In the genomic region with DNA sequence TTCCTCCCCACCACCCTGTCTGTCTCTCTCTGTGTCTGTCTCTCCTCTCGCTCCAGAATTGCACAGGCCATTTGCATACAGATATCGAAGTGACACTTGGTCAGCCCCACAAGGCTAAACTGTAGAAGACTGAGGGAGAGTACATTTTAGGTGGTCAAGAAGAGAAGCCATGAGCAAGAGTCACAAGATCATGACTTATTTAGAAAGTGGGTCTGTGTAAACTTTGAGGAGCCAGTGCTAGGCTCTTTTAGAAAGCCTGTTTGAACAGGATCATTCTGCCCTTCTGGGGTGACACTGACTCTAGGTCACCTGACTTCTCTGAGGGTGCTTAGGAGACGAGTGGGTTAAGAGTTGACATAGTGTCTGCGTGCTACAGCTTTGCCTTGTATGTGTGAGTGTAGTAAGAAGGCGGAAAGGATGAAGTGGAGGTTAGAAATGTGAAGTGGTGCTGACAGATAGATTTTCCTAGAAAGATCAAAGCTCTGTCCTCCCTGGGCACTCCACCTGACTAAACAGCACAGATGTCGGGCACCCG, we compare ENCODE assay signal across 10 mouse cellular contexts. TPM values are rescaled to one million over a fixed set of nuclear protein-coding genes. Genes with fewer than 3 reads are reported as not detected.
DNase-seq lines count a peak whose midpoint lies in the region; ATAC-seq and TF ChIP-seq lines count a peak whose summit lies in the region.
"Had no signal": no experiment of that assay in that cellular context is flagged by ENCODE, and none has a peak within 500 bp of the region (broad histone marks: within the 10 kb centered on the region; RNA-seq: fewer than 3 reads in every experiment).

No protein-coding gene starts in this region.

- TF ChIP-seq EP300 in stomach, postnatal 0 days (optimal IDR thresholded peaks at IDR 0.05): no peak

- no peak overlapping the region for H3K4me3 ChIP-seq in embryonic facial prominence, embryonic 13.5 days
- no peak overlapping the region for H3K4me3 ChIP-seq in embryonic facial prominence, embryonic 10.5 days
- no peak overlapping the region for H3K4me3 ChIP-seq in liver, embryonic 11.5 days (ENCODE audit: low read depth, low read length)
- H3K4me3 ChIP-seq in stomach, postnatal 0 days (ENCODE audit: low read depth, low read length): no peak overlapping the region
- H3K4me3 ChIP-seq: gastrocnemius, adult 2 months had no signal

- no peak for DNase-seq in embryonic facial prominence, embryonic 10.5 days (ENCODE audit: low spot score)
- no peak for DNase-seq in liver, embryonic 11.5 days (ENCODE audit: low spot score)
- no peak for DNase-seq in liver
- DNase-seq in lung, postnatal 10 days: peak; percentile 11
- no peak for DNase-seq in stomach, postnatal 0 days (ENCODE audit: low spot score)
- no peak for DNase-seq in left cerebral cortex, adult 9 months (ENCODE audit: low spot score in 2 of 2)
- DNase-seq in testis, postnatal 14 days (ENCODE audit: low spot score): no peak
- DNase-seq: B cell, adult 2 months; gastrocnemius, adult 2 months had no signal

- no peaks in the 10 kb centered on the region for H3K4me1 ChIP-seq in embryonic facial prominence, embryonic 13.5 days
- peaks cover 15% of the 10 kb centered on the region for H3K4me1 ChIP-seq in embryonic facial prominence, embryonic 10.5 days
- no peaks in the 10 kb centered on the region for H3K4me1 ChIP-seq in liver, embryonic 11.5 days (replicated peaks; ENCODE audit: control insufficient read depth, insufficient read depth, low read length)
- H3K4me1 ChIP-seq in stomach, postnatal 0 days (replicated peaks; ENCODE audit: control insufficient read depth, insufficient read depth): no peaks in the 10 kb centered on the region

- ATAC-seq in embryonic facial prominence, embryonic 13.5 days (ENCODE audit: insufficient number of reproducible peaks, insufficient read depth, low FRiP score, low TSS enrichment, low read depth): no peak
- ATAC-seq in liver, embryonic 11.5 days (replicated peaks; ENCODE audit: low FRiP score): no peak
- ATAC-seq in stomach, postnatal 0 days (ENCODE audit: low FRiP score, low TSS enrichment): no peak

- no peak overlapping the region for H3K9ac ChIP-seq in embryonic facial prominence, embryonic 13.5 days
- H3K9ac ChIP-seq in liver, embryonic 11.5 days (ENCODE audit: low read depth, low read length): no peak overlapping the region
- H3K9ac ChIP-seq in stomach, postnatal 0 days (ENCODE audit: low read length): no peak overlapping the region

- H3K27ac ChIP-seq in embryonic facial prominence, embryonic 13.5 days: no peak overlapping the region
- no peak overlapping the region for H3K27ac ChIP-seq in embryonic facial prominence, embryonic 10.5 days (replicated peaks)
- H3K27ac ChIP-seq in liver, embryonic 11.5 days (ENCODE audit: low read depth, low read length): no peak overlapping the region
- no peak overlapping the region for H3K27ac ChIP-seq in stomach, postnatal 0 days (replicated peaks)
- H3K27ac ChIP-seq: gastrocnemius, adult 2 months had no signal

- H3K27me3 ChIP-seq in embryonic facial prominence, embryonic 13.5 days: no peaks in the 10 kb centered on the region
- no peaks in the 10 kb centered on the region for H3K27me3 ChIP-seq in embryonic facial prominence, embryonic 10.5 days (replicated peaks; ENCODE audit: low read depth, poor library complexity, severe bottlenecking)
- H3K27me3 ChIP-seq in liver, embryonic 11.5 days (replicated peaks; ENCODE audit: control insufficient read depth, insufficient read depth, low read length): no peaks in the 10 kb centered on the region
- no peaks in the 10 kb centered on the region for H3K27me3 ChIP-seq in stomach, postnatal 0 days (ENCODE audit: control insufficient read depth, insufficient read depth, low read length)

- WGBS in embryonic facial prominence, embryonic 13.5 days: 71% methylated on average over 7 of the region's 7 CpGs
- 60% methylated on average over 7 of the region's 7 CpGs for WGBS in embryonic facial prominence, embryonic 10.5 days
- WGBS in liver, embryonic 11.5 days: 53% methylated on average over 7 of the region's 7 CpGs
- WGBS in stomach, postnatal 0 days: 44% methylated on average over 7 of the region's 7 CpGs

- no peaks in the 10 kb centered on the region for H3K9me3 ChIP-seq in embryonic facial prominence, embryonic 13.5 days
- H3K9me3 ChIP-seq in embryonic facial prominence, embryonic 10.5 days: no peaks in the 10 kb centered on the region
- no peaks in the 10 kb centered on the region for H3K9me3 ChIP-seq in liver, embryonic 11.5 days (ENCODE audit: control insufficient read depth, low read length)
- H3K9me3 ChIP-seq in stomach, postnatal 0 days (ENCODE audit: control insufficient read depth, low read length): no peaks in the 10 kb centered on the region

- no peak for TF ChIP-seq CTCF in stomach, postnatal 0 days (IDR thresholded peaks at IDR 0.05; ENCODE audit: low read depth)

- H3K4me2 ChIP-seq in embryonic facial prominence, embryonic 13.5 days: peak overlapping the region; percentile 19; the same call in 1 of the 2 replicates
- peak overlapping the region; percentile 15; the same call in 1 of the 2 replicates for H3K4me2 ChIP-seq in liver, embryonic 11.5 days
- H3K4me2 ChIP-seq in stomach, postnatal 0 days (replicated peaks; ENCODE audit: low read depth): 0 out of 2 replicates have a peak overlapping the region, but pooled peaks have one; percentile 15

- no peaks in the 10 kb centered on the region for H3K36me3 ChIP-seq in embryonic facial prominence, embryonic 13.5 days
- H3K36me3 ChIP-seq in embryonic facial prominence, embryonic 10.5 days (replicated peaks): no peaks in the 10 kb centered on the region
- H3K36me3 ChIP-seq in liver, embryonic 11.5 days (ENCODE audit: control insufficient read depth, insufficient read depth, low read length): no peaks in the 10 kb centered on the region
- H3K36me3 ChIP-seq in stomach, postnatal 0 days (ENCODE audit: control insufficient read depth, insufficient read depth, low read length): no peaks in the 10 kb centered on the region

RNA-seq across cellular contexts. Expression of a gene that starts 30.3 kb away (rescaled TPM):
- 1.7 and 3.1 TPM in 2 replicates for polyA plus RNA-seq in embryonic facial prominence, embryonic 13.5 days (2015; fragmentation: Nextera tagmentation; extraction: Ambion mirVana)
- 3.9 and 4.1 TPM in 2 replicates for polyA plus RNA-seq in embryonic facial prominence, embryonic 10.5 days (2016; fragmentation: Nextera tagmentation; extraction: Ambion mirVana)
- 0.49 and 0.64 TPM in 2 replicates for polyA plus RNA-seq in liver, embryonic 11.5 days (2014; fragmentation: Nextera tagmentation; extraction: Ambion mirVana)
- 0.93 and 1.1 TPM in 2 replicates for polyA plus RNA-seq in stomach, postnatal 0 days (2015; fragmentation: Nextera tagmentation; extraction: Ambion mirVana)
